Mouse (Mus musculus): ENCODE data around the gene Jpt1. TPM values are rescaled to one million over a fixed set of nuclear protein-coding genes. Genes with fewer than 3 reads are reported as not detected.
"Not testable (repeated sequence)": the region's sequence is repeated elsewhere in the genome, so short reads cannot be mapped to it uniquely, and the experiment has no call there.

Jpt1 gene
- polyA plus RNA-seq (2015; fragmentation: Nextera tagmentation; extraction: Ambion mirVana) = 1,012 and 1,180 TPM in 2 replicates

DNA sequence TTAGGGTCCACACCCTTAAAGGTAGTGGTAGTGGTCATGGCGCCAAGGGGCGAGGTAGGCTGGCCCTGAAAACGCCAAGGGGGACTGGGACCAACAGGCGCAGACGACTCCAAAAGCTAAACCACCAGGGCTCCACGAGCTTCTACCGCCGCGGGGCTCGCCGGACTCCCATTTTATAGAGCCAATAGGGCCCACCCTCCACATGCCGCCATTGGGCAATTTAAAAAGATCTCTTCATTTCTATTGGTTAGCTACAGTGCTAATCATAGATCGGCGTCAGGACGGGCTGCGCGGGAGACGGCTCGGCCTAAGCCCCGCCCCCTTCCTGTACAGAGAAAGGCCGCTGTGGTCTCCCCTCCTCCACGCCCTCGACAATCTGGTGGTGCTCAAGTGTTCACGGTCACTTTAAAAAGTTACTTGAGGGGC lies at the start of gene Jpt1:
Gene Jpt1 (minus strand): TSS at position 150 of the 426 bp plus-strand sequence.
- peak; percentile 97 for ATAC-seq (ENCODE audit: low FRiP score)
- no peaks in the 10 kb centered on the region for H3K9me3 ChIP-seq (replicated peaks)
- H3K27me3 ChIP-seq (replicated peaks) = no peaks in the 10 kb centered on the region
- H3K4me2 ChIP-seq = peak within 1 kb of the TSS; percentile 68
- peak within 1 kb of the TSS; percentile 75 for H3K4me3 ChIP-seq (replicated peaks)
- WGBS = 0% methylated on average over 24 of the region's 24 CpGs
- no peaks in the 10 kb centered on the region for H3K36me3 ChIP-seq
- H3K4me1 ChIP-seq = peaks cover 30% of the 10 kb centered on the region
- peak within 1 kb of the TSS; percentile 88 for H3K27ac ChIP-seq (replicated peaks)
- H3K9ac ChIP-seq (replicated peaks) = peak within 1 kb of the TSS; percentile 99

DNA sequence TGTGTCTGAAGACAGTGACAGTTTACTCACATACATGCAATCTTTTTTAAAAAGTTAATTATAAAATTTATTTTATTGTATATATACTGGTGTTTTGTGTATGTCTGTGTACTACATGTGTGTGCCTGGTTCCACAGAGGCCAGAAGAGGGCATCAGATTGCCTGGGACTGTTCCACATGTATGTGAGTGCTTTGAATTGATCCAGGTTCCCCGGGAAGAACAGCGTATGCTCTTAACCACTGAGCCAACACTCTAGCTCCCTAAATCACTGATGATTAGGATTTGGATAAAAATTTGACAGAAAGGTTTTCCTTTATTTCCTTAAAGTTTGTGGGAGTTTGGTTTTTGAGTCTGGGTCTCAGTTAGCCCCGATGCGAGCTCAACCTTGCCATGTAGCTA lies 49.2 kb upstream of the Jpt1 start:
- Histone ChIP-seq H3K4me2 (peak overlapping the region; percentile 80), H3K9ac (replicated peaks) (peak overlapping the region; percentile 62; the same call in 1 of the 2 replicates), H3K27ac (replicated peaks) (peak overlapping the region; percentile 72), H3K27me3 (replicated peaks) (no peaks in the 10 kb centered on the region), H3K9me3 (replicated peaks) (no peaks in the 10 kb centered on the region), H3K4me3 (replicated peaks) (peak overlapping the region; percentile 67), H3K4me1 (peaks cover 15% of the 10 kb centered on the region), H3K36me3 (peaks cover 21% of the 10 kb centered on the region)
- 46% methylated on average over 4 of the region's 4 CpGs for WGBS
- no peak for ATAC-seq (ENCODE audit: low FRiP score)

DNA sequence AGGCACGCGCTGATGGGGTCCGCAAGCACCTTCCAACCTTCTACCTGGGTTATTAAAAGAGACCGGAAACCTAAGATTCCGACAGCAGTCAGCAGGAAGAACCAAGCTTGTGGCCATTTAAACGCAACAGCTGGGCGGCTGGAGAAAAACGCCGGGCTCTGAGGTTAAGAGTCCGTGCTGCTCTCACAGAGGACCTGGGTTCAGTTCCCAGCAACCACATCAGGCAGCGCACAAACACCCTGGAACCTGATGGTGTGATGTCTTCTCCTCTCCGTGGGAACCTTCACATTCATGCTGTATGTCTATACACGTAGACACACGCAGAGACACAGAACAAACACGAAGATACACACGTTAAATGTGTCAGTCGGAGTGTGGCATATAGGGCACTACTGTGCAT lies 41.5 kb upstream of the Jpt1 start:
- H3K4me2 ChIP-seq = no peak overlapping the region
- no peaks in the 10 kb centered on the region for H3K36me3 ChIP-seq
- ATAC-seq (ENCODE audit: low FRiP score) = no peak
- no peak overlapping the region for H3K9ac ChIP-seq (replicated peaks)
- H3K27me3 ChIP-seq (replicated peaks) = no peaks in the 10 kb centered on the region
- no peak overlapping the region for H3K27ac ChIP-seq (replicated peaks)
- WGBS = 81% methylated on average over 17 of the region's 17 CpGs
- no peak overlapping the region for H3K4me3 ChIP-seq (replicated peaks)
- H3K9me3 ChIP-seq (replicated peaks) = no peaks in the 10 kb centered on the region
- no peaks in the 10 kb centered on the region for H3K4me1 ChIP-seq

DNA sequence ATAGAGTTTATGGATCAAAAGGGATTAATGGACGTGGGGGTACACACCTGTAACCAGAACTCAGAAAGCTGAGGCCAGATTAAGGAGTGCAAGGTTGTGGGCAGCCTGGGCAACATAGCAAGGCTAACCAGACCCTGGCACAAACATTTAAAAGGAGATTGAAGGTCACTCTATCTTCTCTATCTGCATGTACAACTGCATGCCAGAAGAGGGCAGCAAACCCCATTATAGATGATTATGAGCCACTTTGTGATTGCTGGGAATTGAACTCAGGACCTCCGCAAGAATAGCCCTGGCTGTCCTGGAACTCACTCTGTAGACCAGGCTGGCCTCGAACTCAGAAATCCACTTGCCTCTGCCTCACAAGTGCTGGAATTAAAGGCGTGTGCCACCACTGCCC lies 38.6 kb upstream of the Jpt1 start:
- no peaks in the 10 kb centered on the region for H3K9me3 ChIP-seq (replicated peaks)
- H3K4me3 ChIP-seq (replicated peaks) = no peak overlapping the region
- ATAC-seq (ENCODE audit: low FRiP score) = no peak
- no peak overlapping the region for H3K27ac ChIP-seq (replicated peaks)
- no peaks in the 10 kb centered on the region for H3K27me3 ChIP-seq (replicated peaks)
- no peaks in the 10 kb centered on the region for H3K36me3 ChIP-seq
- H3K9ac ChIP-seq (replicated peaks) = no peak overlapping the region
- H3K4me1 ChIP-seq = no peaks in the 10 kb centered on the region
- WGBS = 56% methylated on average over 4 of the region's 4 CpGs
- H3K4me2 ChIP-seq = no peak overlapping the region

DNA sequence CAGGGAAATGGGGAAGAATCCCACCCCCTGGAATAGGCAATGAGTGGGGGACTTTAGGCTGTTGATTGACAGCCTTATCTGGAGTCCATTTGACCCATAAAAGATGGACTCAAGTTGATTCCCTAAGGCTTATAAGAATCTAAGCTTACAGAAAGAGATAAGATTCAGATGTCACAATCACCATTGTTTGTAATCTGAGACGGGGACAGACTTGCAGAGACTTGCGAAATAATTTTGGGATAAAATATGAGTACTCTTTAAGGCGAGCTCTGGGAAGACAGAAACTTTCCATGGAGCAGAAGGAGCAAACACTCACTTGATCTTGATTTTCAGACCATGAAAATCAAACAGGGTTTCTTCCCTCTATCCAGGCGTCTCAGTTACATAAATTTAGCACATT lies 29.4 kb upstream of the Jpt1 start:
- 86% methylated on average over 4 of the region's 4 CpGs for WGBS
- ATAC-seq (ENCODE audit: low FRiP score) = no peak

DNA sequence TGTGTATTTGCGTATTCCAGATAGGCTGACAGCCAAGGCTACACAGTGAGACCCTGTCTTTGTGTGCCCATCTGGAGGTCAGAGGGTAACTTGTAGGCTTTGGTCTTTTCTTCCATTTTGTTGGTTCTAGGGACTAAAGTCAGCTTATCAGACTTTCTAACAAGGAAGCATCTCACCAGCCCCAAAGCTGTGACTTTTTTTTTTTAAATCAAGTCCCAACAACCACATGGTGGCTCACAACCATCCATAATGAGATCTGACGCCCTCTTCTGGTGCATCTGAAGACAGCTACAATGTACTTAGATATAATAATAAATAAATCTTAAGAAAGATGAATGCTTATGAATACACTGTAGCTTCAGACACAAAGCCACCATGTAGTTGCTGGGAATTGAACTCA lies 23.9 kb upstream of the Jpt1 start:
- Histone ChIP-seq H3K4me1 (peaks cover 26% of the 10 kb centered on the region), H3K9ac (replicated peaks) (no peak overlapping the region), H3K36me3 (peaks cover 6% of the 10 kb centered on the region), H3K4me3 (replicated peaks) (no peak overlapping the region), H3K9me3 (replicated peaks) (no peaks in the 10 kb centered on the region), H3K4me2 (no peak overlapping the region), H3K27me3 (replicated peaks) (no peaks in the 10 kb centered on the region), H3K27ac (replicated peaks) (no peak overlapping the region)
- no peak for ATAC-seq (ENCODE audit: low FRiP score)
- WGBS = 69% methylated on average over 2 of the region's 2 CpGs

More for the DNA sequence above, 29.4 kb upstream of the Jpt1 start:
- no peak overlapping the region for H3K4me3 ChIP-seq (replicated peaks)
- H3K36me3 ChIP-seq = no peaks in the 10 kb centered on the region
- no peaks in the 10 kb centered on the region for H3K4me1 ChIP-seq
- H3K27ac ChIP-seq (replicated peaks) = no peak overlapping the region
- no peaks in the 10 kb centered on the region for H3K9me3 ChIP-seq (replicated peaks)
- no peak overlapping the region for H3K4me2 ChIP-seq
- no peak overlapping the region for H3K9ac ChIP-seq (replicated peaks)
- no peaks in the 10 kb centered on the region for H3K27me3 ChIP-seq (replicated peaks)

DNA sequence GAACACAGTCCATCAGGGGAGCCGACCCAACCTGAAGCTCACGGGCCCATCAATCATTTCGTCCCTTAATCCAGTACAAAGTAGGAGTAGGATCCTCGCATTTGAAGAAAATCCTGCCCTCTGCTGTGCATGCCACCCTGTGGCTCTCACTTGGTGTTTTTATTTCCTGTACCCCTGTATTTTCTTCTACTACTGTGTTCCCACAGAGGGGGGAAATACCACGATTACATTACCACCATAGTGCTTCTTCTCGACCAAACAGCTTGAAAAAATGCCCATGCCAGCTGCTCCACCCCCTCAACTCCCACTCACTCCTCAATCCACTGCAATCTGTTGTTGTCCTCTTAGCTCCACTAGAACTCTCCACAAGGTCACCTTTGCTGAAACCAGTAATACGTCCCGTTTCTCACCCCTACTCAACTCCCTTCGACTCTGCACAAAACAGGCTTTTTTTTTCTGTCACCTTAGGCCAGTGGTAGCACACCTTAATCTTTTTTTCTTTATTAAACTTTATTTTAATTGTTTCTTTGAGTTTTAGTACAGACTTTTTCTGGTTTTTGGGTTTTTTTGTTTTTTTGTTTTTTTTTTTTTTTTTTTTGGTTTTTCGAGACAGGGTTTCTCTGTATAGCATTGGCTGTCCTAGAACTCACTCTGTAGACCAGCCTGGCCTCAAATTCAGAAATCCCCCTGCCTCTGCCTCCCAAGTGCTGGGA lies 22.8 kb upstream of the Jpt1 start:
- H3K9ac ChIP-seq (replicated peaks) = no peak overlapping the region
- H3K4me1 ChIP-seq = peaks cover 35% of the 10 kb centered on the region
- 79% methylated on average over 10 of the region's 10 CpGs for WGBS
- ATAC-seq (ENCODE audit: low FRiP score) = no peak
- peaks cover 16% of the 10 kb centered on the region for H3K36me3 ChIP-seq
- peak overlapping the region; percentile 99 for H3K27ac ChIP-seq (replicated peaks)
- H3K27me3 ChIP-seq (replicated peaks) = no peaks in the 10 kb centered on the region
- H3K4me3 ChIP-seq (replicated peaks) = peak overlapping the region; percentile 89; the same call in 1 of the 2 replicates
- H3K9me3 ChIP-seq (replicated peaks) = no peaks in the 10 kb centered on the region
- peak overlapping the region; percentile 77 for H3K4me2 ChIP-seq

DNA sequence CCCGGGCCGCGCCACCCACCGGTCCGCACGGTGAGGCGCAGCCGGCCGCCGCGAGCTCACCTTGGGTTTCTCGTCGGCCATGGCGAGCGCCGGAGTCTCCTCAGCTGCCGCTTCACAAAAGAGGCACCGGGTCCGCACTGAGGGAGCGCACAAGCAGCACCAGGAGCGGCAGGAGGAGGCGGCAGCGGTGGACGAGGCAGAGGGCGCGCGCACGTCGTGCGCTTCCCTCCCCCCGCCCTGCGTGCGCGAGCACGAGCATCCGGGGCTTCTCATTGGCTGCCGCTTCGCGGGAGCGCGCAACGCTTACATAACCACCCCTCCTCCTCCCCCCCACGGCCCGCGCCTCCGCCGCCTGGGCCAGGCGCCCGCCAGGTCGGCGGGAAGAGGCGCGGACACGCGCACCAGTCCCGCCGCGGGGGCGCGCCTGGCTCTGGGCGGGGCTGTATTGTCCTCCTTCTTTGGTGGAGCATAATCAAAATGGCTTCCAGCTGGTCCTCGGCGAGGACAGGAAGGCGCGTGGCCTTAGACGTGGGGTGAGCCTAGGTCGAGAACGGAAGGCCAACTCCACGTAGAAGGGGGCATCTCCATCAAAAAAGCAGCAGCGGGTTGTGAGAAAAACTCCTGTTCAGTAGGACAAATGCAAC lies 22.0 kb upstream of the Jpt1 start, which contains the start of gene Sumo2:
Gene Sumo2 (minus strand): TSS at position 239 of the 644 bp plus-strand sequence.
- Histone ChIP-seq H3K27me3 (replicated peaks) (no peaks in the 10 kb centered on the region), H3K27ac (replicated peaks) (peak within 1 kb of the TSS; percentile 99), H3K9me3 (replicated peaks) (no peaks in the 10 kb centered on the region), H3K4me2 (peak within 1 kb of the TSS; percentile 77), H3K9ac (replicated peaks) (peak within 1 kb of the TSS; percentile 90), H3K36me3 (peaks cover 25% of the 10 kb centered on the region), H3K4me1 (peaks cover 42% of the 10 kb centered on the region), H3K4me3 (replicated peaks) (peak within 1 kb of the TSS; percentile 89)
- ATAC-seq (ENCODE audit: low FRiP score) = peak; percentile 89
- 1% methylated on average over 51 of the region's 70 CpGs for WGBS

DNA sequence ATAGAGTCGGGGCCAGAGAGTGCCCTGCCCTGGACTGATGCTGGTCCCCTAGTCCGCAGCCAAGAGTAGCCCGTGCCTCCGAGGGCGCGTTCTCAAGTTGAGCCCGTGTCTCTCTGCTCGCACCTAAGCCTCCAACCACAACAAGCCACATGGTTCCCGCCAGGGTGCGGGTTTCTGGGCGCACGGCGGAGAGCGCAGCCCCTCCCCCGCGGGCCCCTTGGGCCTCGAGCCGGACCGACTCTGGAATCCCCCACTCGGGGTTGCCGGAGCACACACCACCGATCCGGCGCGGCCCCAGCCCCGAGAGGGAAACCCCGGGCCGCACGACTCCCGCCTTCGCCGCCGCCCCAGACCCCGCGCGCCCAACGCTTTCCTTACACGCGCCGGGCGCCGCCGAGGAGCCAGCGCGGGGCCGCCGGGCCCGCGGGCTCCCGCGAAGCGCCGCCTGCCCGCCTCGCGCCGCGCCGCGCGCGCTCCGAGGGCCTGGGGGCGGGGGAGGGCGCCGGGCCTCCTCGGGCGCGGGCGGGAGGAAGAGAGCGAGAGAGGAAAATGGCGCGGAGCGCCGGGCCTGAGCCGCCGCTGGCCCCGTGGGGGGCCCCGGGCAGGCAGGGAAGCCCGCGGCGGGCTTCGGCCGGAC lies 21.3 kb upstream of the Jpt1 start:
- Histone ChIP-seq H3K27me3 (replicated peaks) (no peaks in the 10 kb centered on the region), H3K4me1 (peaks cover 42% of the 10 kb centered on the region), H3K4me3 (replicated peaks) (peak overlapping the region; percentile 89), H3K27ac (replicated peaks) (peak overlapping the region; percentile 99), H3K9me3 (replicated peaks) (no peaks in the 10 kb centered on the region), H3K9ac (replicated peaks) (peak overlapping the region; percentile 90), H3K4me2 (peak overlapping the region; percentile 77), H3K36me3 (peaks cover 26% of the 10 kb centered on the region)
- WGBS = 0% methylated on average over 32 of the region's 84 CpGs
- ATAC-seq (ENCODE audit: low FRiP score) = peak; percentile 81

DNA sequence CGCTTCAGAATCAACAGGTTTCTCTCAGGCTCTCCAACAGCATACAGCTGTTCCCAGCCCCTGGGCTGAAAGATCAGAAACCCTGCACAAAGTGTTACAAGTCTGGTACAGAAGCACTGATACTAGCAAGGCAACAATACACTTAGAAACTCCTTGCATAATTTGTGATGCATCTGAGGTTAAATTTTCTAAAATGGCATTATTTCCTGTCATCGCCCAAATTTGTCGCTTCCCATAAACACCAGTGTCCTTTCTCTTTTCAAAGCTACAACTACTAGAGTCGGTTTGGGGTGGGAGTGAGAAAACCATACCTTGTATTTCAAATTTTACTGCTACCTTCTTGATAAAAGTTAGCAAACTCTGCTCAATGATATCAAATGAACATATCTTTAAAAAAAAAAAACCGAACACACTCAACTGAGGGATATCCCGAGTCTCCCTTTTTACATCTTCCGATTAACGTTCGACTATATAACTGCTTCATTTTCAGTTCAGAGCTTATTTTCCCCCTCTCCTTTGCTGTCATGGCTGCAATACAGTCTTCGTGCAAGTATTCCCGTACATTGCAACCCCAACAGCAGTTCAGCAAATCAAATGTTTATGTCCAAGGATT lies 20.7 kb upstream of the Jpt1 start:
- H3K9me3 ChIP-seq (replicated peaks) = no peaks in the 10 kb centered on the region
- H3K4me1 ChIP-seq = peaks cover 42% of the 10 kb centered on the region
- H3K27ac ChIP-seq (replicated peaks) = peak overlapping the region; percentile 99
- H3K27me3 ChIP-seq (replicated peaks) = no peaks in the 10 kb centered on the region
- WGBS = 8% methylated on average over 11 of the region's 11 CpGs
- no peak for ATAC-seq (ENCODE audit: low FRiP score)
- H3K4me3 ChIP-seq (replicated peaks) = peak overlapping the region; percentile 89
- peaks cover 32% of the 10 kb centered on the region for H3K36me3 ChIP-seq
- peak overlapping the region; percentile 77 for H3K4me2 ChIP-seq
- H3K9ac ChIP-seq (replicated peaks) = peak overlapping the region; percentile 90

DNA sequence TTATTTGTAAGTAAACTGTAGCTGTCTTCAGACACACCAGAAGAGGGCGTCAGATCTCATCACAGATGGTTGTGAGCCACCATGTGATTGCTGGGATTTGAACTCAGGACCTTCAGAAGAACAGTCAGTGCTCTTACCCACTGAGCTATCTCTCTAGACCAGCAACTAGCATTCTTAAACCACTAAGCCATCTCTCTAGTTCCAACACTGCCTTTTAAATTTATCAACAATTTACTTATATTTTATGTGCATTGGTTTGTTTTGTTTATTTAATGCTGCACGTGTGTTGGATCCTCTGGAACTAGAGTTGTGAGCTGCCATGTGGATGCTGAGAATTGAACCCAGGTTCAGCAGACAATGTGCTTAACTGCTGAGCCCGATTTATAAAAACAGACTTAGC lies 12.3 kb upstream of the Jpt1 start:
- H3K4me3 ChIP-seq (replicated peaks); H3K4me1 ChIP-seq; H3K9me3 ChIP-seq (replicated peaks); H3K9ac ChIP-seq (replicated peaks); H3K27me3 ChIP-seq (replicated peaks); ATAC-seq (ENCODE audit: low FRiP score); H3K27ac ChIP-seq (replicated peaks); H3K4me2 ChIP-seq: not testable (repeated sequence)
- H3K36me3 ChIP-seq = peaks cover 65% of the 10 kb centered on the region
- 86% methylated on average over 3 of the region's 3 CpGs for WGBS
